Mouse (Mus musculus): ENCODE data around the gene Lrrc45.

DNA sequence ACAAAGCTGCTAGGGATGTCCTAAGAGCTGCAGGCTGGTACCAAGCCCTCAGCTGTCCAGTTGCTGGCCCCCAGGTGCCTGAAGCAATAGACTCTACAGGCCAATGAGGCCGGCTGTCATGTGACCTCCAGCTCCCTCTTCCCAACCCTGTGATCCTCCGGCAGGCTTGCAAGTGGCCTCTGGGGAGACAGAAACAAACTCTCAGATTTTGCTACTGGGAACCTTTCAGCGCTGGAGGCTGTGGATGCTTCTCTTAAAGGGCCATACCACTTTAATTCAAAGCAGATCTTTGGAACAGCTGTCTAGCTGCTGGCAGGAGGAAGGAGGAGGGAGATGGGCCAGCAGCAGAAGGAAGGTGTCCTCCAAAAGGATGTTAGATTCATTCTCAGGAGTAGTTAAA lies 47.1 kb upstream of the Lrrc45 start:
- no peak for TF ChIP-seq CTCF (IDR thresholded peaks at IDR 0.05; ENCODE audit: extremely low read depth, insufficient read depth, low read length)
- TF ChIP-seq POLR2A (IDR thresholded peaks at IDR 0.05; ENCODE audit: extremely low read depth, insufficient read depth, low read length), result no peak
